Mouse (Mus musculus) kidney, adult 2 months (tissue): ENCODE measurements around the gene Hp1bp3.

Experiments
- CTCF ChIP-seq: fragments of 200-500 bp; conservative IDR thresholded peaks from 2 replicates; pipeline ENCODE4 v1.5.1; 2011; ENCODE audit warnings: low read depth, mild to moderate bottlenecking, control low read depth, low read length, moderate library complexity, mixed read lengths; ENCODE audit not compliant: insufficient read depth, insufficient read length
- POLR2A ChIP-seq: fragments of 200-500 bp; IDR thresholded peaks from one replicate; pipeline ENCODE4 v1.6.1; 2011; ENCODE audit warnings: low read depth, low read length, control low read depth

DNA sequence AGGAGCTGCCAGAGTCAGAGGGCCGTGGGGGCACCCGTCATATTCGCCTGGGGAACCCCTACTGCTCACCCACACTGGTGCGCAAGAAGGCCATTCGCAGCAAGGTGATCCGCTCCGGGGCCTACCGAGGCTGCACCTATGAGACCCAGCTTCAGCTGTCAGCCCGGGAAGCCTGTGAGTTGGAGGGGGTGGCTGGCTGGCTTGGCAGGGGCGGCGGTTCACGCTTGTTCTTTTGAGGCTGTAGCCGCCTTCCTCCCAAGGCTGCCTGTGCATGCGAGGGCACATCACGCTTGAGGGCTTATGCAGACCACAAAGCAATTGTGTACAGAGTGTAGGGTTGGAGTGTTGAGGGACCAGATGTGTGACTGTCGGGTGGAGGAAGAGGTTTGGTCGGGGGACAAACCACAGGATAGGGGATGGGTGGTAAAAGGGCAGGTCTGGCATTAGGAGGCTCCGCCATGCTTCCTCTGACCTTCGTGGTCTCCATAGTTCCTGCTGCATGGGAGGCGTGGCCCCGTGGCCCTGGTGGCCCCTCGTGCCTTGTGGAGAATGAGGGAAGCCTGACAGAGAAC, 41.1 kb downstream of the Hp1bp3 start:
- no peak for TF ChIP-seq CTCF
- TF ChIP-seq POLR2A = no peak
